Mouse (Mus musculus): ENCODE measurements around the gene Gars.

DNA sequence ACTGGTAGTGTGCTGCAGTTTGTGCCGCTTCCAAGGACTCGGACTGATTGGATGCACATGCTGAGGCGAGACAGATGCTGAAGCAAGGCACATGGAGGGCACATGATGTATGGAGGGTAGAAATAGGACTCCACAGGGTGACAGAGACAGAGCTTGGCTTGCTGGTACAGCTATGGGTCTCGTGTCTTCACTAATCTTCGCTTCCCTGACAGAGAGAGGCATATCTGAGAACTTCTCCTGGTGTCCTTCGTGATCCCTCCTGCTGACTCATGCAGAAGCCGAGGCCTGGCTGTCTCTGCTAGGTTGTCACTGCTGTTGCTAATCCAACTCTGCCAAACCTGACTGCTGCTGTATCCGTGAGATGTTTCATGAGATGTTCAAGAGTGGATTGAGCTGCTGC is 29.4 kb upstream of the Gars start:
- TF ChIP-seq POLR2A (IDR thresholded peaks at IDR 0.05; ENCODE audit: insufficient read length, low read depth) (no peak), USF1 (IDR thresholded peaks at IDR 0.05; ENCODE audit: low read depth) (no peak), MYOD1 (IDR thresholded peaks at IDR 0.05; ENCODE audit: control insufficient read depth in 1 of 3, insufficient read length in 2 of 3, low read depth in 2 of 3) (no peak), CEBPB (IDR thresholded peaks at IDR 0.05; ENCODE audit: insufficient read depth, poor library complexity, severe bottlenecking) (no peak), E2F4 (IDR thresholded peaks at IDR 0.05; ENCODE audit: insufficient read depth) (no peak)
